Mouse (Mus musculus) heart, adult 18-20 months (tissue): Measurements from ENCODE around the gene Slc17a3. TPM values are rescaled to one million over a fixed set of nuclear protein-coding genes. Genes with fewer than 3 reads are reported as not detected.
A peak's percentile ranks its signal among the peaks of the same experiment; 100 is the strongest.

Experiments used
- DNase-seq, 2 experiments: peaks; one replicate each; pipeline ENCODE4 v3.0.0; 2021 to 2022; ENCODE audit warnings: mixed read lengths in 1 of 2
- long read RNA-seq, 2 experiments: library from polyadenylated mRNA; stranded (forward); transcript quantifications; one replicate each; pipeline ENCODE4 v2.0.0; 2021
- total RNA-seq, 2 experiments: library from RNA; stranded (reverse); gene quantifications; 2 replicates each; pipeline ENCODE4 v1.2.3; 2021

The Slc17a3 gene
- total RNA-seq = not detected
- long read RNA-seq, experiment 1 = 0 reads
- long read RNA-seq, experiment 2 = 0 reads

GRCm38 (mm10) chr13:23839308-23839707 lies at the start of gene Slc17a3:
Slc17a3 (plus strand) TSS chr13:23839434.
- no peak for DNase-seq

GRCm38 (mm10) chr13:23792520-23792919 lies 46.7 kb upstream of the Slc17a3 start:
- peak; percentile 22 to 63 for DNase-seq

GRCm38 (mm10) chr13:23799405-23799804 lies 39.8 kb upstream of the Slc17a3 start:
- DNase-seq = peak in 1 of 2 experiments; percentile 19

- no peak for DNase-seq
These were observed 34.7 kb upstream of the Slc17a3 start for GRCm38 (mm10) chr13:23804532-23804931.

- no peak for DNase-seq
These were observed 32.7 kb upstream of the Slc17a3 start, which contains the start of gene Slc17a2 for GRCm38 (mm10) chr13:23806422-23807052. Slc17a2 (plus strand) TSS chr13:23806993.

GRCm38 (mm10) chr13:23816148-23816547 lies 23.1 kb upstream of the Slc17a3 start:
- no peak for DNase-seq

- no peak for DNase-seq
These were observed 18.9 kb upstream of the Slc17a3 start for GRCm38 (mm10) chr13:23820179-23820940.

- no peak for DNase-seq
These were observed 17.0 kb upstream of the Slc17a3 start for GRCm38 (mm10) chr13:23822213-23822612.

GRCm38 (mm10) chr13:23826606-23827005 lies 12.6 kb upstream of the Slc17a3 start:
- no peak for DNase-seq

GRCm38 (mm10) chr13:23833053-23833452 lies 6.2 kb upstream of the Slc17a3 start:
- DNase-seq = peak; percentile 22 to 54

- no peak for DNase-seq
These were observed 4.4 kb upstream of the Slc17a3 start for GRCm38 (mm10) chr13:23834836-23835235.

- no peak for DNase-seq
These were observed 2.6 kb upstream of the Slc17a3 start for GRCm38 (mm10) chr13:23836630-23837029.

- DNase-seq = no peak
These were observed 6.6 kb downstream of the Slc17a3 start for GRCm38 (mm10) chr13:23845851-23846250.

GRCm38 (mm10) chr13:23849299-23849698 lies 10.1 kb downstream of the Slc17a3 start:
- no peak for DNase-seq

- DNase-seq = no peak
These were observed 17.2 kb downstream of the Slc17a3 start for GRCm38 (mm10) chr13:23856401-23856800.

GRCm38 (mm10) chr13:23861815-23862214 lies 22.6 kb downstream of the Slc17a3 start:
- DNase-seq = no peak

- no peak for DNase-seq
These were observed 25.5 kb downstream of the Slc17a3 start for GRCm38 (mm10) chr13:23864711-23865110.

- peak; percentile 3 to 6 for DNase-seq
These were observed 27.0 kb downstream of the Slc17a3 start for GRCm38 (mm10) chr13:23866086-23866710.

GRCm38 (mm10) chr13:23867000-23867399 lies 27.8 kb downstream of the Slc17a3 start:
- DNase-seq = no peak

GRCm38 (mm10) chr13:23867405-23867804 lies 28.2 kb downstream of the Slc17a3 start, which contains the start of gene Slc17a1:
Slc17a1 (plus strand) TSS chr13:23867750.
- no peak for DNase-seq

GRCm38 (mm10) chr13:23868790-23869533 lies 29.7 kb downstream of the Slc17a3 start:
- DNase-seq = no peak

GRCm38 (mm10) chr13:23869996-23870395 lies 30.8 kb downstream of the Slc17a3 start:
- no peak for DNase-seq
